Mouse (Mus musculus): ENCODE measurements around the gene Lrrc3c.

Lrrc3c gene

GRCm38 (mm10) chr11:98597991-98598390 lies at the start of gene Lrrc3c:
TSS of gene Lrrc3c (plus strand) at chr11:98598291.
- no peak for DNase-seq (ENCODE audit: low read depth, low spot score)

- DNase-seq (ENCODE audit: low read depth, low spot score) = no peak
Measured at GRCm38 (mm10) chr11:98549363-98549762, 48.7 kb upstream of the Lrrc3c start.

- no peak for DNase-seq (ENCODE audit: low read depth, low spot score)
Measured at GRCm38 (mm10) chr11:98550311-98550974, 47.6 kb upstream of the Lrrc3c start.

- DNase-seq (ENCODE audit: low read depth, low spot score) = peak; percentile 96
Measured at GRCm38 (mm10) chr11:98550975-98551828, 46.9 kb upstream of the Lrrc3c start, which contains the start of gene Zpbp2. TSS of gene Zpbp2 (plus strand) at chr11:98551097.

- DNase-seq (ENCODE audit: low read depth, low spot score) = peak; percentile 68
Measured at GRCm38 (mm10) chr11:98553966-98554365, 44.1 kb upstream of the Lrrc3c start.

GRCm38 (mm10) chr11:98555124-98555700 lies 42.9 kb upstream of the Lrrc3c start:
- DNase-seq (ENCODE audit: low read depth, low spot score) = peak; percentile 53

GRCm38 (mm10) chr11:98560942-98561341 lies 37.1 kb upstream of the Lrrc3c start:
- DNase-seq (ENCODE audit: low read depth, low spot score) = no peak

GRCm38 (mm10) chr11:98563025-98563424 lies 35.1 kb upstream of the Lrrc3c start:
- no peak for DNase-seq (ENCODE audit: low read depth, low spot score)

- no peak for DNase-seq (ENCODE audit: low read depth, low spot score)
Measured at GRCm38 (mm10) chr11:98563921-98564414, 34.1 kb upstream of the Lrrc3c start.

- DNase-seq (ENCODE audit: low read depth, low spot score) = peak; percentile 85
Measured at GRCm38 (mm10) chr11:98568326-98568725, 29.8 kb upstream of the Lrrc3c start.

- DNase-seq (ENCODE audit: low read depth, low spot score) = peak; percentile 80
Measured at GRCm38 (mm10) chr11:98569461-98569860, 28.6 kb upstream of the Lrrc3c start.

GRCm38 (mm10) chr11:98577776-98578175 lies 20.3 kb upstream of the Lrrc3c start:
- DNase-seq (ENCODE audit: low read depth, low spot score) = no peak

GRCm38 (mm10) chr11:98580301-98581121 lies 17.6 kb upstream of the Lrrc3c start:
- peak; percentile 78 for DNase-seq (ENCODE audit: low read depth, low spot score)

GRCm38 (mm10) chr11:98581286-98582029 lies 16.6 kb upstream of the Lrrc3c start:
- peak; percentile 70 for DNase-seq (ENCODE audit: low read depth, low spot score)

- no peak for DNase-seq (ENCODE audit: low read depth, low spot score)
Measured at GRCm38 (mm10) chr11:98582030-98582388, 16.1 kb upstream of the Lrrc3c start.

GRCm38 (mm10) chr11:98582551-98583264 lies 15.4 kb upstream of the Lrrc3c start:
- DNase-seq (ENCODE audit: low read depth, low spot score) = no peak

- no peak for DNase-seq (ENCODE audit: low read depth, low spot score)
Measured at GRCm38 (mm10) chr11:98583265-98583552, 14.9 kb upstream of the Lrrc3c start.

- DNase-seq (ENCODE audit: low read depth, low spot score) = peak; percentile 48
Measured at GRCm38 (mm10) chr11:98583571-98583970, 14.5 kb upstream of the Lrrc3c start.

GRCm38 (mm10) chr11:98584146-98584545 lies 13.9 kb upstream of the Lrrc3c start:
- no peak for DNase-seq (ENCODE audit: low read depth, low spot score)

- no peak for DNase-seq (ENCODE audit: low read depth, low spot score)
Measured at GRCm38 (mm10) chr11:98584629-98585177, 13.4 kb upstream of the Lrrc3c start.
